Mouse (Mus musculus): ENCODE data around the gene Bco2. TPM values are rescaled to one million over a fixed set of nuclear protein-coding genes. Genes with fewer than 3 reads are reported as not detected.

The Bco2 gene
- polyA plus RNA-seq (2012; rRNA removed): 0.35 and 0.48 TPM in 2 replicates

GRCm38 (mm10) chr9:50555094-50555446 lies at the start of gene Bco2:
Gene Bco2 (minus strand): TSS chr9:50555181.

GRCm38 (mm10) chr9:50603189-50603997 lies 48.4 kb upstream of the Bco2 start, which contains the start of the genes Sdhd and Timm8b:
Gene Sdhd (minus strand): TSS chr9:50603812.
Gene Timm8b (plus strand): TSS chr9:50603910.

GRCm38 (mm10) chr9:50561145-50561917 lies 6.3 kb upstream of the Bco2 start, which contains the start of gene Tex12:
Gene Tex12 (minus strand): TSS chr9:50561325.

GRCm38 (mm10) chr9:50554241-50555093 lies 514 bp downstream of the Bco2 start, which contains the start of gene Il18:
Gene Il18 (plus strand): TSS chr9:50554827.

GRCm38 (mm10) chr9:50528293-50528892 lies 26.6 kb downstream of the Bco2 start, which contains the start of gene Pts:
Gene Pts (minus strand): TSS chr9:50528724.

GRCm38 (mm10) chr9:50494311-50494710 lies 60.7 kb downstream of the Bco2 start, which contains the start of gene Plet1:
Gene Plet1 (plus strand): TSS chr9:50494525.

Other genes starting within 250 kb of the Bco2 start
- 47.5 and 64.9 TPM in 2 replicates for gene Rpl10-ps3, start 210.2 kb downstream of the Bco2 start, polyA plus RNA-seq (2012; rRNA removed)
- 0.21 and 0.91 TPM in 2 replicates for gene Plet1, start 60.7 kb downstream of the Bco2 start, polyA plus RNA-seq (2012; rRNA removed)
- 82.2 and 86.4 TPM in 2 replicates for gene Pts, start 26.5 kb downstream of the Bco2 start, polyA plus RNA-seq (2012; rRNA removed)
- 14.3 and 17.1 TPM in 2 replicates for gene Il18, start 354 bp downstream of the Bco2 start, polyA plus RNA-seq (2012; rRNA removed)
- not detected in 2 replicates for gene Tex12, start 6.1 kb upstream of the Bco2 start, polyA plus RNA-seq (2012; rRNA removed)
- 145 and 152 TPM in 2 replicates for gene Sdhd, start 48.6 kb upstream of the Bco2 start, polyA plus RNA-seq (2012; rRNA removed)
- 368 and 467 TPM in 2 replicates for gene Timm8b, start 48.7 kb upstream of the Bco2 start, polyA plus RNA-seq (2012; rRNA removed)
- gene Pih1d2, start 62.1 kb upstream of the Bco2 start, polyA plus RNA-seq (2012; rRNA removed): 3.9 and 4.9 TPM in 2 replicates
- gene Nkapd1, start 62.3 kb upstream of the Bco2 start, polyA plus RNA-seq (2012; rRNA removed): 22.2 and 22.6 TPM in 2 replicates
- gene Dlat, start 104.6 kb upstream of the Bco2 start, polyA plus RNA-seq (2012; rRNA removed): 30.6 and 34.2 TPM in 2 replicates
- 31.3 and 33.4 TPM in 2 replicates for gene Dixdc1, start 184.3 kb upstream of the Bco2 start, polyA plus RNA-seq (2012; rRNA removed)
- gene 2310030G06Rik, start 191.4 kb upstream of the Bco2 start, polyA plus RNA-seq (2012; rRNA removed): 1.4 and 2.1 TPM in 2 replicates
- gene Cryab, start 196.1 kb upstream of the Bco2 start, polyA plus RNA-seq (2012; rRNA removed): 4.3 and 17.1 TPM in 2 replicates
- gene Hspb2, start 197.2 kb upstream of the Bco2 start, polyA plus RNA-seq (2012; rRNA removed): 0.95 and 9.7 TPM in 2 replicates
- 6.8 and 7.7 TPM in 2 replicates for gene Fdxacb1, start 213.1 kb upstream of the Bco2 start, polyA plus RNA-seq (2012; rRNA removed)
- gene Alg9, start 219.8 kb upstream of the Bco2 start, polyA plus RNA-seq (2012; rRNA removed): 38.1 and 40.1 TPM in 2 replicates
- gene 1110032A03Rik, start 220.3 kb upstream of the Bco2 start, polyA plus RNA-seq (2012; rRNA removed): 43.7 and 47.8 TPM in 2 replicates